Mouse (Mus musculus) ES-E14 (cell line): ENCODE measurements around the gene Sys1. TPM values are rescaled to one million over a fixed set of nuclear protein-coding genes. Genes with fewer than 3 reads are reported as not detected.

Experiments
- DNase-seq: peaks from one replicate; pipeline ENCODE4 v3.0.0-alpha.2; 2013; ENCODE audit warnings: low read depth, low spot score
- H3K27ac ChIP-seq: 2 replicates; pipeline ENCODE4 v1.5.1; 2012; ENCODE audit warnings: low read depth, mild to moderate bottlenecking, low read length, moderate library complexity, mixed read lengths; ENCODE audit not compliant: poor library complexity, insufficient read depth, severe bottlenecking
- H3K36me3 ChIP-seq: 2 replicates; pipeline ENCODE4 v1.6.1; 2012; ENCODE audit warnings: mild to moderate bottlenecking, low read length, moderate library complexity, mixed read lengths; ENCODE audit not compliant: control insufficient read depth, poor library complexity, insufficient read depth, severe bottlenecking
- H3K4me1 ChIP-seq, 2 experiments: fragments of 150-350 bp in 1 of 2; sonication (generic) in 1 of 2; 2 replicates each; pipeline ENCODE4 v1.6.1; 2012; ENCODE audit warnings: low read length in 2 of 2, mild to moderate bottlenecking in 1 of 2, mixed read lengths in 1 of 2; ENCODE audit not compliant: control insufficient read depth in 2 of 2, insufficient read depth in 2 of 2, poor library complexity in 1 of 2
- H3K4me3 ChIP-seq, 2 experiments: fragments of 150-350 bp in 1 of 2; sonication (generic) in 1 of 2; 2 replicates each; pipeline ENCODE4 v1.5.1; 2012; ENCODE audit warnings: low read length in 2 of 2, low read depth in 1 of 2, mild to moderate bottlenecking in 1 of 2, mixed read lengths in 1 of 2; ENCODE audit not compliant: insufficient read depth in 1 of 2, poor library complexity in 1 of 2, severe bottlenecking in 1 of 2
- H3K9ac ChIP-seq: 2 replicates; pipeline ENCODE4 v1.6.1; 2012; ENCODE audit warnings: low read depth, mild to moderate bottlenecking, low read length, mixed read lengths; ENCODE audit not compliant: poor library complexity, insufficient read depth, severe bottlenecking
- H3K9me3 ChIP-seq: fragments of 150-350 bp; sonication (generic); 2 replicates; pipeline ENCODE4 v1.6.1; 2012; ENCODE audit warnings: low read depth, mild to moderate bottlenecking, low read length; ENCODE audit not compliant: control insufficient read depth, insufficient read depth
- CHD2 ChIP-seq: IDR thresholded peaks from 2 replicates; pipeline ENCODE4 v1.6.1; 2014; ENCODE audit warnings: mild to moderate bottlenecking, low read depth, low read length, inconsistent platforms
- HCFC1 ChIP-seq: IDR thresholded peaks from 2 replicates; pipeline ENCODE4 v1.6.1; 2012; ENCODE audit warnings: low read length, inconsistent platforms, borderline replicate concordance; ENCODE audit not compliant: insufficient read depth
- MAFK ChIP-seq: IDR thresholded peaks from 2 replicates; pipeline ENCODE4 v1.6.1; 2014; ENCODE audit warnings: mild to moderate bottlenecking, low read depth, low read length, inconsistent platforms; ENCODE audit not compliant: insufficient read depth
- ZC3H11A ChIP-seq: IDR thresholded peaks from 2 replicates; pipeline ENCODE4 v1.6.1; 2012; ENCODE audit warnings: low read depth, mild to moderate bottlenecking, inconsistent platforms, low read length, borderline replicate concordance
- ZNF384 ChIP-seq: IDR thresholded peaks from 2 replicates; pipeline ENCODE4 v1.6.1; 2012; ENCODE audit warnings: low read depth, low read length, inconsistent platforms
- in situ Hi-C, 2 experiments: fragments of 600-800 bp; cut with MboI; formaldehyde crosslinking; loops; one replicate each; pipeline ENCODE4 v1.15.1; 2025; ENCODE audit warnings: low sequenced_read_pairs in 2 of 2, inconsistent platforms in 1 of 2; ENCODE audit not compliant: unreplicated experiment in 2 of 2
- total RNA-seq: library from RNA; depleted of rRNA; stranded (reverse); fragments of 300-350 nt; gene quantifications from 2 replicates; pipeline ENCODE4 v1.2.3, GENCODE M21; 2012

Sys1 gene
- total RNA-seq, 1 experiment: 47.6 TPM

- no peak for TF ChIP-seq MAFK
- no peak for TF ChIP-seq ZC3H11A
- no peak for TF ChIP-seq HCFC1
- no peak for TF ChIP-seq CHD2
- no peak for TF ChIP-seq ZNF384
- Histone ChIP-seq H3K9me3 (no peaks in the 10 kb centered on the region), H3K9ac (no peak overlapping the region), H3K4me1 (peaks cover 0 to 4% of the 10 kb centered on the region in 2 experiments; a peak in 2 of 4 replicates), H3K4me3 (no peak overlapping the region), H3K27ac (no peak overlapping the region), H3K36me3 (no peaks in the 10 kb centered on the region)
- in situ Hi-C loops: no loop called here
- no peak for DNase-seq
Observed at GRCm38 (mm10) chr2:164519171-164519526, 62.4 kb downstream of the Sys1 start.

- no peaks in the 10 kb centered on the region for H3K36me3 ChIP-seq
- H3K9ac ChIP-seq: no peak overlapping the region
Observed at GRCm38 (mm10) chr2:164520782-164521181, 64.0 kb downstream of the Sys1 start.

GRCm38 (mm10) chr2:164521841-164522240 is 65.1 kb downstream of the Sys1 start:
- Histone ChIP-seq H3K27ac (peak overlapping the region; percentile 72; the same call in 1 of the 2 replicates), H3K9ac (no peak overlapping the region), H3K36me3 (no peaks in the 10 kb centered on the region), H3K9me3 (no peaks in the 10 kb centered on the region), H3K4me1 (peaks cover 0 to 4% of the 10 kb centered on the region in 2 experiments; a peak in 2 of 4 replicates), H3K4me3 (peak overlapping the region in 1 of 2 experiments; percentile 61; a peak in 2 of 4 replicates)
- TF ChIP-seq CHD2 (no peak), HCFC1 (no peak), ZNF384 (no peak), ZC3H11A (no peak), MAFK (no peak)
- in situ Hi-C loops: no loop called here
- peak; percentile 52 for DNase-seq

More at GRCm38 (mm10) chr2:164520782-164521181, 64.0 kb downstream of the Sys1 start:
- TF ChIP-seq ZC3H11A: no peak
- no peak overlapping the region for H3K27ac ChIP-seq
- no peak overlapping the region for H3K4me3 ChIP-seq
- DNase-seq: no peak
- in situ Hi-C loops: no loop called here
- H3K4me1 ChIP-seq: peaks cover 0 to 4% of the 10 kb centered on the region in 2 experiments; a peak in 2 of 4 replicates
- no peaks in the 10 kb centered on the region for H3K9me3 ChIP-seq

- peak overlapping the region in 1 of 2 experiments; percentile 61; a peak in 2 of 4 replicates for H3K4me3 ChIP-seq
- in situ Hi-C loops: no loop called here
- H3K9ac ChIP-seq: no peak overlapping the region
- H3K4me1 ChIP-seq: peaks cover 0 to 4% of the 10 kb centered on the region in 2 experiments; a peak in 2 of 4 replicates
- H3K36me3 ChIP-seq: no peaks in the 10 kb centered on the region
- no peak for DNase-seq
- H3K27ac ChIP-seq: 0 out of 2 replicates have a peak overlapping the region, but pooled peaks have one; percentile 72
- TF ChIP-seq ZNF384: no peak
- no peak for TF ChIP-seq CHD2
- no peaks in the 10 kb centered on the region for H3K9me3 ChIP-seq
Observed at GRCm38 (mm10) chr2:164522280-164522679, 65.5 kb downstream of the Sys1 start.

GRCm38 (mm10) chr2:164523301-164523773 is 66.6 kb downstream of the Sys1 start:
- H3K36me3 ChIP-seq: no peaks in the 10 kb centered on the region
- H3K9ac ChIP-seq: no peak overlapping the region
- H3K9me3 ChIP-seq: no peaks in the 10 kb centered on the region
- no peak for DNase-seq
- in situ Hi-C loops: no loop called here
- peaks cover 0 to 4% of the 10 kb centered on the region in 2 experiments; a peak in 2 of 4 replicates for H3K4me1 ChIP-seq
- H3K27ac ChIP-seq: no peak overlapping the region
- TF ChIP-seq CHD2: no peak
- TF ChIP-seq ZC3H11A: no peak
- TF ChIP-seq HCFC1: no peak
- TF ChIP-seq ZNF384: no peak
- no peak for TF ChIP-seq MAFK
- H3K4me3 ChIP-seq: no peak overlapping the region
